Comparison of ENCODE assay signal across 12 mouse cellular contexts in the genomic region with DNA sequence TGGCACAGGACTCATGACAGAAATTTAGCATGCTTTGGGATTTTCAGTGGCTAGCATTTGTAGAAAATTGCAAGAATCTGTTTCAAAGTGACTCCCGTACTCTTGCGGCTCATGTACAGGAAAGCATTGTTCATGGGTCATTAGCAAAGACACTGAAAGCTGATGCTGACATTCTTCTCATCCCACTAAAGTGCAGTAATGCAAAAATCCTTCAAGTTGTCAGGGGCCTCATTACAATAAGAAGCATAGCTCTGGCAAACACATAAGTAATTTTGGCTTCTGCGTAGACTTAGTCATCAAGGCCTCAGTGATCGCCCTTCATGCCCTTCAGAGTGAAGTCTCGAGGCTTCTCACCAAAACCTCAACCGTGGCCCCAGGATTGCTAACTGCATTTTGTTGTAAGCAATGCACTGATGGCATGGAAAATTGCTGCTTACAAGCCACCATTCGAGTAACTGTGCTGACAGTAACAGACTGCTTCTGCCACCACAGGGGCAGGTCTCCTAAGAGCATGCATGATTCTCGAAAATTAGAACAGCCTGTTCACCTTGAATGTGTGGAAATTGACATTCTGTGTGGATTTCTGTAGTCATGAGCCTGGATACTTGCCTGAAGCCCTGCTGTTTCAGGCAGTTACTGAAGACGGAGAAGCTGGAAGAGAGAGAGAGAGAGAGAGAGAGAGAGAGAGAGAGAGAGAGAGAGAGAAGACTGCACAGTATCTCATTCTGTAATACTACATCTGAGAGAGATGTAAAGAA.
DNase-seq lines count a peak whose midpoint lies in the region; ATAC-seq and TF ChIP-seq lines count a peak whose summit lies in the region.
"Had no signal": no experiment of that assay in that cellular context is flagged by ENCODE, and none has a peak within 500 bp of the region (broad histone marks: within the 10 kb centered on the region; RNA-seq: fewer than 3 reads in every experiment).

No protein-coding gene starts in this region.

- H3K36me3 ChIP-seq in kidney, postnatal 0 days (ENCODE audit: insufficient read depth, low read length) = no peaks in the 10 kb centered on the region
- no peaks in the 10 kb centered on the region for H3K36me3 ChIP-seq in hindbrain, postnatal 0 days (ENCODE audit: insufficient read depth, low read length)
- H3K36me3 ChIP-seq: intestine, embryonic 15.5 days; liver, embryonic 15.5 days; neural tube, embryonic 15.5 days had no signal

- WGBS in kidney, postnatal 0 days = 47% methylated on average over 9 of the region's 9 CpGs
- WGBS in hindbrain, postnatal 0 days = 53% methylated on average over 9 of the region's 9 CpGs

- no peaks in the 10 kb centered on the region for H3K4me1 ChIP-seq in kidney, postnatal 0 days (replicated peaks; ENCODE audit: insufficient read depth, low read length)
- no peaks in the 10 kb centered on the region for H3K4me1 ChIP-seq in hindbrain, postnatal 0 days (ENCODE audit: insufficient read depth, low read length)
- H3K4me1 ChIP-seq: intestine, embryonic 15.5 days; liver, embryonic 15.5 days had no signal

- no peaks in the 10 kb centered on the region for H3K9me3 ChIP-seq in kidney, postnatal 0 days (replicated peaks; ENCODE audit: low read length)
- H3K9me3 ChIP-seq in hindbrain, postnatal 0 days (ENCODE audit: low read length) = no peaks in the 10 kb centered on the region
- H3K9me3 ChIP-seq: intestine, embryonic 15.5 days; liver, embryonic 15.5 days; neural tube, embryonic 15.5 days had no signal

- no peak overlapping the region for H3K4me3 ChIP-seq in kidney, postnatal 0 days (replicated peaks; ENCODE audit: low read depth, low read length)
- H3K4me3 ChIP-seq in hindbrain, postnatal 0 days (ENCODE audit: low read length) = no peak overlapping the region
- H3K4me3 ChIP-seq: intestine, embryonic 15.5 days; liver, embryonic 15.5 days; neural tube, embryonic 15.5 days had no signal

- peak; percentile 9 for DNase-seq in embryo, embryonic 10 days (ENCODE audit: low spot score)
- DNase-seq in embryo, embryonic 10.5 days (ENCODE audit: low spot score) = no peak
- DNase-seq in kidney, postnatal 0 days (ENCODE audit: low spot score) = peak; percentile 46
- DNase-seq in kidney, adult 8-10 months = no peak
- peak; percentile 69 for DNase-seq in brain, embryonic 14.5 days (ENCODE audit: low read depth)
- DNase-seq in hindbrain, postnatal 0 days (ENCODE audit: low spot score) = peak; percentile 31
- DNase-seq in right cerebral cortex, adult 18-20 months = no peak
- DNase-seq: cerebellum, adult 11 months; thymus, adult 2 months had no signal

- TF ChIP-seq CTCF in kidney, postnatal 0 days (IDR thresholded peaks at IDR 0.05; ENCODE audit: low read depth) = no peak
- no peak for TF ChIP-seq CTCF in brain, embryonic 14.5 days (IDR thresholded peaks at IDR 0.05; ENCODE audit: borderline replicate concordance, extremely low read depth, insufficient read depth, insufficient read length)
- no peak for TF ChIP-seq CTCF in hindbrain, postnatal 0 days (IDR thresholded peaks at IDR 0.05; ENCODE audit: low read depth)

- H3K4me2 ChIP-seq in kidney, postnatal 0 days (ENCODE audit: low read length) = no peak overlapping the region
- H3K4me2 ChIP-seq in hindbrain, postnatal 0 days (ENCODE audit: low read depth, low read length) = no peak overlapping the region
- H3K4me2 ChIP-seq: intestine, embryonic 15.5 days; liver, embryonic 15.5 days; neural tube, embryonic 15.5 days had no signal

- H3K9ac ChIP-seq in kidney, postnatal 0 days (ENCODE audit: low read depth, low read length) = no peak overlapping the region
- no peak overlapping the region for H3K9ac ChIP-seq in hindbrain, postnatal 0 days (replicated peaks; ENCODE audit: low read length)
- H3K9ac ChIP-seq: intestine, embryonic 15.5 days; liver, embryonic 15.5 days; neural tube, embryonic 15.5 days had no signal

- H3K27ac ChIP-seq in kidney, postnatal 0 days = no peak overlapping the region
- H3K27ac ChIP-seq in hindbrain, postnatal 0 days = no peak overlapping the region
- H3K27ac ChIP-seq: intestine, embryonic 15.5 days; liver, embryonic 15.5 days; neural tube, embryonic 15.5 days had no signal

- no peak for ATAC-seq in kidney, postnatal 0 days (replicated peaks; ENCODE audit: low FRiP score, low read depth)
- peak; percentile 40; the same call in 1 of the 2 replicates for ATAC-seq in hindbrain, postnatal 0 days
- ATAC-seq: intestine, embryonic 15.5 days had no signal

- H3K27me3 ChIP-seq in kidney, postnatal 0 days (ENCODE audit: insufficient read depth, low read length) = no peaks in the 10 kb centered on the region
- H3K27me3 ChIP-seq in hindbrain, postnatal 0 days (ENCODE audit: insufficient read depth, low read length) = no peaks in the 10 kb centered on the region
- H3K27me3 ChIP-seq: intestine, embryonic 15.5 days; liver, embryonic 15.5 days; neural tube, embryonic 15.5 days had no signal

- TF ChIP-seq POLR2A in brain, embryonic 14.5 days (IDR thresholded peaks at IDR 0.05; ENCODE audit: borderline replicate concordance, extremely low read depth, insufficient read depth, insufficient read length, poor library complexity, severe bottlenecking) = no peak

Comparison
In these comparisons a context has a peak if more than half of its experiments do, and no peak if none do; other contexts are left out.
1. DNase-seq: peak in embryo, embryonic 10 days (single experiment), kidney, postnatal 0 days (single experiment), brain, embryonic 14.5 days (single experiment) and hindbrain, postnatal 0 days (single experiment); none in embryo, embryonic 10.5 days (single experiment), kidney, adult 8-10 months (0 of 2) and right cerebral cortex, adult 18-20 months (single experiment).